Mouse (Mus musculus) embryo, embryonic 10 days (tissue): ENCODE results near the gene Tmem132b.

Source experiments
- DNase-seq: peaks from one replicate; pipeline ENCODE4 v3.0.0-alpha.2; 2015; ENCODE audit warnings: low spot score

Gene Tmem132b

DNA sequence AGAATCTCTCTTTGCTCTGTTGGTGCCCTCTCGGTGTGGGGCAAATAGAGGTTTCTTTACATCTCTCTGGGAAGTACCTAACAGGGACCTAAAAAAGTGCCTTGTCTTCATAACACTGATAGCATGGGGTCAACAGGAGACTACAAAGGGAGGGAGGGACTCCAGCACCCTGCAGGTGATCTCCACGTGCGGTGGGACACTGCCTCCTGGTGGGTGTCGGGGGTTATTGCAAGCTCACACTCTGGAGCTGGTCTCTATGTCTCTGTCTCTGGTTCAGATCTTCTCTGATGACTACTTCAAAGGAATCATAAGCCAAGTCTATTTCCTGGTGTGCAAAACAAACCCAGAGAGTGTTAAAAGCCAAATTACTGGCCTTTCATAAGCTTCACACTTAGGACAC, 47.6 kb downstream of the Tmem132b start:
- peak; percentile 17 for DNase-seq

DNA sequence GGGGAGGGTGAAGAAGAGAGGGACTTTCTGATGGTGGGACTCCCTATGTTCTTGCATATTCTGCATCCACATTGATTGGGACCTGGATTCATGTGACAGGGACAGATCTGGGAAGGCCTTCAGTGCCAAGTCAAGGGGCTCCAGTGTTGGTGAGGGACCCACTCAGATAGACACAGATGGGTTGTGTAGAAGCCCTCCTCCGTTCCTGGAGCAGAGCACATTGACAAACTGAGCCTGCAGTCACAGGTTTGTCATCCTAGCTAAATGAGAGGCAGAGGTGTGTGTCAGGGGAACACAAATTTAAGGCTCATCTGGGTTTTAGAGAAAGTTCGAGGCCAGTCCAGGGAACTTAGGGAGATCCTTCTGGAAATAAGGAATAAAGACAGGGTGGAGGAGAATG, 51.7 kb downstream of the Tmem132b start:
- no peak for DNase-seq

DNA sequence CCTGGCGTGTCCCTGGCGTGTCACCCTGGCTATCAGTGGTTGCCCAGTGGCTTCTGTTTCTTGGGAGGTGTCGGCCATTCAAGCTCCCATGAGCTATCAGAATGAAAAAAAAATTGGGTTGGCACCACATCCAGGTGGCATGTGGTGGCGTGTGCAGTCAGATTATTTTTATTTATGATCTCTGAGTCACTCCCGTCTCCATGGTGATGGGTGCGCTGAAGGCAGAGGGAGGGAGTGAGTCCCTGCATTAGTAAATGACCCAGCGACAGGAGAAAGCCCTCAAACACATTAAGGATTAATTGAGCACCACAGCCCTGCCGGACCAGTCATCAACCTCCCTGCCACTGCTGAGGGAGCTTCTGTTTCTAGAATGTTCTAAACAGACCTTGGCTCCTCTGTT, 52.3 kb downstream of the Tmem132b start:
- DNase-seq: no peak

DNA sequence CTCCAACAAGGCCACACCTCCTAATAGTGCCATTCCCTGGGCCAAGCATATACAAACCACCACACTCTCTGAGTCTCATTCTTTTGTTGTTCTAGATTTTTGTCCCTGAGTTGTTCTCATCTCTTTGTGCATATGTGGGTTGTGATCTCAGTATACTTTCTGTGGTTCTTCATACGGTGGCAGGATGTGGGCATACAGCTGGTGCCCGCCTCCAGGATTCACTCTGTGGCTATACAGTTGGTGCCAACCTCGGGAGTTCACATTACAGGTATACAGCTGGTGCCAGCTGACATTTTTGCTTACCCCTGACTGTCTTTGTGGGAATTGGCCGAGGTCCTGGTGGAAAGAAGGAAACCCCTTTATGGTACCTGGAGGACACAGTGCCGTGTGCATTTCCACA, 53.6 kb downstream of the Tmem132b start:
- DNase-seq: no peak

DNA sequence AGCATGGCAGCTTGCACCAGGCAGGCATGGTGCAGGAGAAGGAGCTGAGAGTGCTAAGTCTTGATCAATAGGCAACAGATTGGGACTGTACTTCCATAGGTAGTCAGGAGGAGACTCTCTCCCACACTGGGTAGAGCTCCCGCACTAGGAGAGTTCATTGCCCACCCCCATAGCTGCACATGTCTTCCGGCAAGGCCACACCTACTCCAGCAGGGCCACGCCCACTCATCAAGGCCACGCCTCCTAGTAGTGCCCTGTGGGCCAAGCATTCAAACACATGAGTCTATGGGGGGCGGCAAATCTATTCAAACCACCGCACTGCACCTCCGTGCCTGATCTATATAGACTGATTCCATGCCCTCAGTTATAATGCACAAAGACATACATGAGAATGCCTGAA, 56.6 kb downstream of the Tmem132b start:
- DNase-seq: peak; percentile 13

DNA sequence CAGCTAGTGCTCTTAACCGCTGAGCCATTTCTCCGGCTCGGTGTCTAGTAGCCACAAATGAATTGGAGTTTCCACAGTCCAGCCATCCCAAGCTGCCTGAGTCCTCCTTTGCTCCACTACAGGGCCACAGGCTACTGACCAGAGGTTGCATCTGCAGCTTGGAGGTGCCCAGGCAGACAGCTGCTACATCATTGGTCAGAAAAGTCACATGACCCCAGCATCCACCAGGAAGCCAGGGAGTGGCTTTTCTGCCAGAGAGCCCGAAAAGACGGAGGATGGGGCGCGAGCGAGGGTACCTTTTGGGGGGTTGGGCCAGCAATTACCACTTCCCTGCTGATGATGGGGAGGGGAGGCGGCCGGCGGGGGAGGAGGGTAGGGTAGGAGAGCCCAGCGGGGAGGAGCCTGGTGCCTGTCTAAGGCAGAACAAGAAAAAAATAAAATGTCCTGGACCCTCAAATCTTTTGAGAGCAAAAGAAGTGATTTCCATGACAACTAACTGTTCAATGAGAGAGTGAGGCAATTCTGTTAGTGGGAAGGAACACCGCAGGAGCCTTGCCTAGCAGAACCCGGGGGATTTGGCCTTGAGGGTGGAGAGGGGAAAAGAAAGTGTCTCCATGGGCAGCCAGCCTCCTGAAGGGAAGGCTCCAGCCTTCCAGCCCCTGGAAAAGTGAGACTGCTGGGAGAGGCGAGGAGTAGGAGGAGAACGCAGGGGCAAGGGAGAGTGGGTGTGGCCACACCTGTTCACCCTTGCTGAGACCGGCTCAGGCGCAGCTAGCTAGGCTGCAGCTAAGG, 57.5 kb downstream of the Tmem132b start:
- DNase-seq: peak; percentile 74

DNA sequence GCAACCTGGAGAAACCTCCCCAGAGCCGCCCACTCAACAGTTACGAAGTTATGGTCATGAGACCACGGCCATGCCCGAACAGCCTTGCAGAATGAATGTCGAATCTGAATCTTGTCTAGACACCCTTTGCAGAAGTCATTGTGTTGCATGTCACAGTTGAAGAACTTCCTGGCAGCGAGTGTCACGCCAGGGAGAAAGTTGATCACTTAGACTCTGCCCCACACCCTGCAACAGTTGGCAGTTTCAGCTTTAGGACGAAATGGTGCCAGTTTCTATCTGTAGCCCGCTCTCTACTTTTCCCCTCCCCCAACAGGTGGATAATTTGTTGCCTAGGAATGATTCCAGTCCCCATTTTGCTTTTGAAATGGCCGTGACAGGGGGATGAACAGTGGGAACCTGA, 66.5 kb downstream of the Tmem132b start:
- DNase-seq: no peak

DNA sequence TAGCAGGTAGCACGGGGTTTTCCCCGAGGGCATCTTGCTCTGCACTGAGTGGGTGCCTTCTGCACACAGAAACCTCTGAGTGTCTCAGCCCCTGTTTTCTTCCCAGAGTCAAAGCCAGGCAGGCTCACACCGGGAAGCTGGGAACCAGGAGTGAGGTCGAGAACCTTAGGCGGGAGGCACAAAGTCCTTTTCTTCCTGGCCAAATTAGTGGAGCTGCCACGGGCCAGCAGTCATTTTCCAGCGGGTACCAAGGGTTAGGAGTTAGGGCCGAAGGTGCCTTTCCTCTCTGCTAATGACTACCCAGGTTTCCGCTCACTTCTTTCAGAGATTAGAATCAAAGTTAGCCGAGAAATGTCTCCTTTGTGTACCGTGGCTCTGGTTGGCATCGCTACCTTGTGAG, 75.6 kb downstream of the Tmem132b start:
- DNase-seq: no peak

DNA sequence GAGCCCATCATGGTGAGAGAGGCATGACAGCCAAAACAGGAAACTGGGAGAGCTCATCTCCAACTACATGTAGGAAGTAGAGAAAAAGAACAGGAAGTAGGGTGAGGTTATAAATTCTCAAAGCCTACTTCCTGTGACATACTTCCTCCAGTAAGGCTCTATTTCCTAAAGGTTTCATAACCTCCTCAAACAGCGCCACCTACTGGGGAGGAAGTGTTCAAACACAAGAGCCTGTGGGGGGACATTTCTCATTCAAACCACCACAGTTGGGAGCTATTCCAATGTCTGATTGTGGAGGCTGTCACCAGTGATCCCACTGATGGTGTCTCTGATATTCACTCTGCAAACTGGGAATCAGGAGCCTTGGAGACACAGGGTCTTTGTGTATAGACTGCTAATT, 78.4 kb downstream of the Tmem132b start:
- DNase-seq: no peak

DNA sequence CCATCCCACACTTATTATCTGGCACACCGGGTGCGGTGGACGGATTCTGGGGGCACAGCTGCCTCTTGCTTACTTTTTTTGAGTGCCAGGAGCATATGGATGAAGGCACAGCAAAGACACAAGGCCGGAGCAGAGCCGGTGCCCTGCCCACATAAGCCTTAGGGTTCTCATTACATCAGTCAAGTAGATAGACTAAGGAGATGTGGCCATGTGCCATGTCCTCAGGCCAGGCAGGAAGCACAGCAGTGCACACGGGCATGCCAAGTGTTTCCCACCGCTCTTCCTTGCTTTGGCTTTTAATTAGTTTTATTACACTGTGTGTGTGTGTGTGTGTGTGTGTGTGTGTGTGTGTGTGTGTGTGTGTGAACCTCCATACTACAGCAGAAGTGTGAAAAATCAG, 80.9 kb downstream of the Tmem132b start:
- DNase-seq: no peak

DNA sequence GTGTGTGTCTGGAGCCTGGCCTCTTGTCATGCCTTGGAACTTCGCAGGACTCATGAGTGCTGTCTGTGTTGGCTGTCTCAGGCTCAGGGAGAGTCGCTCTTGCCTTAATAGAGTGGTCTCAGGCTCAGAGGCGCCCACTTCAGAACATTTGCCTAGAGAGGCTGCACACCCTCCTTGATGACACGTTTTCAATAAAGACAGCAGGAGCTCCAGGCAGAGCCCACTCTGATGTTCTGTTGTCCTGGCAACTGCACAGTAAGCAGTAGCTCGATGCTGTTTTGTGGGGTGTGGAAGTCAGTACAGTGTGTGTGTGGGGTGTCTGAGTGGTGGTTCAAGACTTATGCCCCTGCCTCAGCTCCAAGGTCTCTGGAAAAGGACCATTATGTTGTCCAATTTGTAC, 81.6 kb downstream of the Tmem132b start:
- DNase-seq: no peak

DNA sequence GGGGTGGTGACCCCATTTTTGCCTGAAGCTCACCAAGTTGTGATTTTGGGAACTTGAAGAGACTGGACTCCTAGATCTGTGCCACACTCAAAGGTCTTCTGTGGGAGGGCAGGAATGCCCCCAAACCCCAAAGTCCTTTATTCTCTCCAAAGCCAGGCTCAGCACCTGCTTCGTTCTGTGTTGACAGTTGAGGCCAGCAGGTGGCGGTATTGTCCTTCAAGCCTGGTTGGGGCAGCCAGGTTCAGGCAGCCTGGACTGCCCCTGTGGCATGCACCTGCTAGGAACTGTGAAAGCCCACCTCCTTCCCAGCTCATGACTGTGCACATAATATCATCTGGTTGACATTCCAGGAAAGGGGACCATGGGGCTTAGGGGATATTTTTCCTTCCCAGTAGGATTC, 82.8 kb downstream of the Tmem132b start:
- DNase-seq: peak; percentile 40

DNA sequence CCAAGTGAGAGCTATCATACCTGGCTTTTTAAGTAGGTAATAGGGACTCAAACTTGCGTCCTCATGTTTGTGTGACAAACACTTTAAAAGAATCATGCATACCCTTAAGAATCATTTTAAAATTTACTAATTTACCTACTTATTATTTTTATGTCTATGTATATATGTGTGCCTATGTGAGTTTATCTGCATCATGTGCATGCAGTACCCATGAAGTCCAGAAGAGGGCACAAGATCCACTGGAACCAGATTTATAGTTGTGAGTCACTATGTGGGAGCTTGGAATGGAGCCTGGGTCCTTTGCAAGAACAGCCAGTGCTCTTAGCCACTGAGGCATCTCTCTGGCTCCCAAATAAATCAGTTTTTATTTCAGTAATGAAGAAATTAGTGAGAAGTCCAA, 85.5 kb downstream of the Tmem132b start:
- no peak for DNase-seq

DNA sequence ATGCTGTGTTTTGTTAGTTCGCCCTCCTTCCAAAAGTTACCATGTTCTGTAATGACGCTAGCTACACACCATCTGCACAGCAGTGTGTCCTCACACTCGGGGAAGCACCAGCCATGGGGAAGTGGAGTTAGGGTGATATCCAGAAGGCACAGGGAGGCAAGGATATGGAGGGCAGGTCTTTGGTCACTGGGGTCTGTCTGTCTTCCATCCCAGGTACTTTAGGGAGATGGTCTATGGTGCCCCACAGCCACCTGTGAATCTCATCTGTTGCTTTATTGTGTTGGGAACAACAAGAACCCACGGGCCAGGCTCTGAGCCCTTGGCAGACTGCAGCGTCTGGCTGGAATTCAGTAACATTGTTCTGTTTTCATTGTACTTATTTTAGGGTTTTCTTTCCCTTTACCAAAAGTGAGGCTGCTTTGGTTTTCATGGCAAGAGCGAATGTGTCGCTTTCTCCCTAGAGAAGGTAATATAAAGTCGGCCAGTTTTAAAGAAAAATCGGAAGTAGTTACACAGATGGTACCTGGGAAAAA, 96.3 kb downstream of the Tmem132b start:
- no peak for DNase-seq

DNA sequence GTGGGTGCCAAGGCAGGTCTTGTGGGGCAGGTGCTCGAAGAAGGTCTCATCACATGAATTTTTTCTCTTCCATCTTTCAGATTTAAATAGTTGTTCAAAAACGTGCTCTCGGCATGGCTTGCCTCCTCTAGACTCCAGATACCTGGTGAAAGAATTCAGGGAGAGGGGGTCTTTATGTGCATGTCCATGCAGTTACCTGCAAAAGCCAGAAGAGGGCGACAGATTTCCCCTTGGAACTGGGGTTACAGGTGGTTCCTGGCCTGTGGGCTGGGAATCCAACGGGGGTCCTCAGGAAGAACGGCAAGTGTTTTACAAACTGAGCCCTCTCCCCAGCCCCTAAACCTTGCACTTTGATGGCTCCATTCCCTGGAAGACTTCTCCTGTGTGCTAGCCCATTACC, 103.1 kb downstream of the Tmem132b start:
- no peak for DNase-seq

DNA sequence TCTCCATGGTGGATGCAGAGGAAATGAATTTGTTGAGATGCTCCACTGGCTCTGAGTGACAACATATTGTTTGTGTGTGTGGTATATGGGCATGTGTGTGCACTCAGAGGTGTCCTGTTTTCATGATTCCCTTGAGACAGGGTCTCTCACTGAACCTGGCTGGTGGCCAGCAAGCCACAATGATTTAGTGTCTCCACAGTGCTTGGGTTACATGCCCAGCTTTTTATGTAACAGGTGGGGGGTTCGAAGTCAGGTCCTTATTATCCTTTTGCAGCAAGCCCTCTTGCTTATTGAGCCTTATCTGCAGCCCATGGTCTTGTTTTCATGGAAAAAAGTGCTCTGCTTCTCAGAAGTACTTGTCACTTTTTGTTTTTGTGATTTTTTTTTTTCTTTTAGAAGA, 109.4 kb downstream of the Tmem132b start:
- DNase-seq: no peak

DNA sequence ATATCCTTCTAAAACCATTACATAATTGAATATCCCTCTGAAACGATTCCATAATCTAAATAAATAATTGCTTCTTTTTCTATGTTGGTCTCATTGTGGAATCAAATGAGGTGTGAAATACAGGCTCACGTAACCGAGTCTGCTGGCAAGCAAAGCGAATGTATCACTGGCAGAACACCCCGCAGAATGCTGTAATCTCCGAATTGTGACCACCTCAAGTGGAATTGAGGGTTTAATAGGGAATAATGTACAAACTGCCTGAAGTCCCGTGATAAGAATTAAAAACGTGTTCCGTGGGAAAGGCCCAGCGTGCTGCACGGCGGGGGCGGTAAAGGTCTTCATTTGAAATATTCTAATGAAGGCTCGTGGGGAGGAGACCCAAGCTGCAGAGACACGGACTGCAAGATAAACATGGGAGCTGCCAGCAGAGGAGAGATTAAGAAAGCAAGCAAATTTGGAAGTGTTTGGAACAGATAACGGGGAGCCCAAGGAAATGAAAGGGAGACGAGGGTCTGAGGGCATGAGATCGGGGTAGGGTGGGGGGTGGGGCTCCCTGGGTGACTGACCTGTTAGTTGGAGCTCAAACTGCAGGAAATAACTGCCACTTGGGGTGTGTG, 110.1 kb downstream of the Tmem132b start:
- peak; percentile 10 for DNase-seq

DNA sequence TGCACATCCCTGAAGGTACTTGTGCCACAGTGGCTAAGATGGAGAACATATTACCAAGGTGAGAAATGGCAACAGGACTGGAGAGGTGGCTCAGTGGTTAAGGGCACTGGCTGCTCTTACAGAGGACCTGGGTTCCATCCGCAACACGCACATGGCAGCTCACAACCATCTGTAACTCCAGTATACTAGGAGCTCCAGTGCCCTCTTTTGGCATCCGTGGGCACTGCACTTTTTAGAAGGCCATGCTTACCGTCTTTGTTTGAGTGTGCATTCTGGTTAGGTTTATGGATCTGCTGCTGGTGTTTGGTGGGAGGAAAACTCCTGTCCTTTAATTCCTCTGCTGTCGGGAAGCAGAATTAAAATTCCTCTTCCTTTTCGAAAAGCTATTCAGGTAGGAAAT, 116.7 kb downstream of the Tmem132b start:
- no peak for DNase-seq

DNA sequence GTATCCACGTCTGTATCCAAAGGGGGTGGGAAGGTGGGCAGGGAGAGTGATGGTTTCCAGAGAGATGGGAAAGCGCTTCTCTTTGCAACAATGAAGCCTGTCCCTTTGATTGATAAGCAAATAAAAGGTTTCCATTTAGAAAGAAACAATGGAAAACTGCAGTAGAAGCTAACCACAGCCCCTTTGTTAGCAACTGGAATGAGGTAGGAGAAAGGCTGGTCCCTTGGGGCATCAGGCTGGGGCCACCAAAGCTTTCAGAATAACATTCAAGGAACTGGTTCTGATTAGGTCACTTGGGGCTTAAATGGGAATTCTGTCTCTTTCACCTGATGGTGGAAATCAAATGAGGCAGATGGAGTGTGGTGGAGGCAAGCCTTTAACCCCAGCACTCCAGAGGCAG, 118.4 kb downstream of the Tmem132b start:
- DNase-seq: peak; percentile 15

DNA sequence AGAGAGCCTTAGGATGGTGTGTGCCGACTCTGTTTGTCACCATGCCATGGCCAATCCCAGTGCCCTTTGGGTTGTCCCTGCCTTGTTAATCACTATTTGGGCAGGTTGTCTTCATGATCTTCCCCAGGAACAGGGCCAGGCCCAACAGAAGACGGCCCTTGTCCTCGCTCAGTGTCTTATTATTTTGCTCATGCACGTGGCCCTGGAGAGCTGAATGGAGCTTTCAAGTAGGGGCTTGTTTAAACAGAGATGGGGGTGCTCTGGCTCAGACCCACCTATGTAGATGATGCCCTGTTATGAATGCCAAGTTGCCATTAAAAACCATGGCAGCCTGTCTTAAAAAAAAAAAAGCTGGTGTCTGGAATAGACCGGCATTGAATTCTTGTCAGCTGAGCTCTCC, 126.5 kb downstream of the Tmem132b start:
- no peak for DNase-seq

DNA sequence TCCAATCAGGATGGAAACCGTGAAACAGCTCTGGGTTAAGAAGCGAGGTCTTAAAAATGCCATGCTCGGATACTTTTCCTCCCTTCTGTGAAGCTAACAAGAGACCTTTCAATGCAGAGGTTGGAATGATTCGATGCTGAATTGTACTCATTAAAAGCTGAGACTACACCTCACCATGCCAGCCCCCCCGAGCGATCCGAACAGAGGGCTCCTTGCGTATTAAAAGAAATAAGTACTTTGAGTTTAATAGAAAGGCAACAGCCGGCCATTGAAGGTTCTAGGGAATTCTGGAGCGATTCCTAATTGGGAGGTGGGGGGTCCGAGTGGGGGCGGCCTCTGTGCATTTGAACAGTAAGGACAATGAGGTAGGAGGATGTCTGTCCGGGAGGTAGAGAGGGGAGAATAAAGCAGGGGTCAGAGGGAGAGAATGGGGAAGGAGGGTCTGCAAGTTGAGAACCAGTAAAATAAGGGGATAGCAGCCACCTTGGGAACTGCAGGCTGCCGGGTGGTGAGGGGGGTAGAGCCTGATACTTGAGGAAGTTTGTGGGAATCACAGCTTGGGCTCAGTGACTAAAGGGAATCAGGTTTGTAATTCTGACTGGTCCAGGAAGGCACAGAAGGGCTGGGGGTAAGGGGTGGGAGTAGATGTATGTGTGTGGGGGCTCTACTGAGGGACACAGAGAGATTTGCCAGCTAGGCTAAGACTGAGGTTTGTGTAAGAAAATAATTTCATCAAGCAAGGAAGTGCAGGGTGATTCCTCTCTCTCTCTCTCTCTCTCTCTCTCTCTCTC, 127.6 kb downstream of the Tmem132b start:
- DNase-seq: no peak

DNA sequence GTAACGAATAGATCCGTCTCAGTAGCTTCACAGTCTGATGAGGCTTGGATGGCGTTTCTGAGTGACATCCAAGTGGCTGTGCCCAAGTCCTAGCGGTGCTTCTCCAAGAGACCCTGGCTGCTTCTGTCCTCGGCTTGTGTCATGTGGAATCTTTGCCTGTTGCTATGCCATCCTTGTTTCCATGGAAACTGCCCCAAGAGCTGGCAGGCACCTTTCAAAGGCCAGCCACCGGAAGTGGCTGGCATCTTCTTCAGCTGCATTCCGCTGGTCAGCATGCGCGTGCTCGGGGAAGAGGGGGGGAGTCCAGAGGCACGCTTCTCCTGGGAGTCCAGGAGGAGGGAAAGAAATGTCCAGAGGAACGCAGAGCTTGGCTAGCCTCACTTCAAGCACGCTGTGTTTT, 144.0 kb downstream of the Tmem132b start:
- peak; percentile 42 for DNase-seq
